Mouse (Mus musculus): ENCODE measurements around the gene Chd4.

DNA sequence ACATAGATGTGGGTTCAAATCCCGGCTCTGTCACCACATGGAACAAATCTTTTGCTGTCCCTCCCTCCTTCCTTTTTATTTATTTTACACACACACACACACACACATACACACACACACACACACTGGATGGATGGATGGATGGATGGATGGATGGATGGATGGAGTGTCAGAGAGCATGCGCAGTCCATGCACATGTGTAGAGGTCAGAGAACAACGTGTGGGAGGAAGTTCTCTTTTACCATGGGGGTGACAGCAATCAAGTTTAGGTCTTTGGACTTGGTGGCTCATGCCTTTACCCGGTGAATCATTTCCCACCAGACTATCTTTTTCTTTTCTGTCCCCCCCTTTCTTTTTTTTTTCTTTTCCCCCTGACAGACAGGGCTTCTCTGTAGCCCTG lies 57.9 kb downstream of the Chd4 start:
- TF ChIP-seq POLR2A (IDR thresholded peaks at IDR 0.05; ENCODE audit: borderline replicate concordance, low read depth, low read length) = no peak
- no peak for TF ChIP-seq CTCF (IDR thresholded peaks at IDR 0.05; ENCODE audit: low read depth, low read length)

Data from bone marrow macrophage, adult 2 months (primary cell).